Mouse (Mus musculus): ENCODE data around the gene Ctnnd2.

GRCm38 (mm10) chr15:30931906-30932305 is 759.5 kb downstream of the Ctnnd2 start:
- TF ChIP-seq MAX (IDR thresholded peaks at IDR 0.05; ENCODE audit: low read depth) (no peak), POLR2A (IDR thresholded peaks at IDR 0.05; ENCODE audit: insufficient read length, low read depth) (no peak), MYOD1 (IDR thresholded peaks at IDR 0.05; ENCODE audit: control insufficient read depth in 1 of 3, insufficient read length in 2 of 3, low read depth in 2 of 3) (no peak), USF1 (IDR thresholded peaks at IDR 0.05; ENCODE audit: low read depth) (no peak), E2F4 (IDR thresholded peaks at IDR 0.05; ENCODE audit: insufficient read depth) (no peak), TCF12 (IDR thresholded peaks at IDR 0.05; ENCODE audit: insufficient read depth, poor library complexity, severe bottlenecking) (no peak), CEBPB (IDR thresholded peaks at IDR 0.05; ENCODE audit: insufficient read depth, poor library complexity, severe bottlenecking) (no peak), MYOG (IDR thresholded peaks at IDR 0.05; ENCODE audit: control insufficient read depth in 1 of 3, insufficient read depth in 1 of 3, insufficient read length in 2 of 3, low read depth in 2 of 3) (no peak), POLR2AphosphoS2 (IDR thresholded peaks at IDR 0.05; ENCODE audit: insufficient read length, low read depth) (no peak), SRF (IDR thresholded peaks at IDR 0.05; ENCODE audit: control insufficient read depth, insufficient read length, low read depth) (no peak), REST (IDR thresholded peaks at IDR 0.05; ENCODE audit: insufficient read depth, insufficient read length) (no peak), TCF3 (IDR thresholded peaks at IDR 0.05; ENCODE audit: insufficient read length, low read depth) (no peak)
